Comparison of ENCODE assay signal across 18 mouse cellular contexts in the genomic region with DNA sequence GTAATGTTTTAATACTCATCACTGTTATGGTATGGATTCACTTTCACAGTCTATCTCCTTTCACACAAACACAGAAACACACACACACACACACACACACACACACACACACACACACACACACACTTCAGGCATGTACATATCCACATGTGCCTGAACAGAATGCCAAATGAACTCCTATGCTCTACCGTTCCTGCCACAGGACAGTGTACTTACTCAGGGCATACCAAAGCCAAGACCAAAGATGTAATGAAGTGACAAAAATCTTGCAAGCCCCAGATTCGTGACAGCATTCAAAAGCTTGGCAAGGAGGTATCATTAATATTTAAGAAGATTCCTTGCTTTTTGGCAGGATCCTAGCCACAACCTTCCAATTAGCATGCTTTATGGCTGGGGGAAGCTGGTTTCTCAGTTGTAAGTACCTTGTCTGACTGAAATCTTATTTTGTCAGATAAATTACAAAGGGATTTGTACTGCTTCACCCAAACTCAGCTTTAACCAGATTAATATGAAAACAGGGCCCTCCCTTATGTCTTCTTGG.
A peak's percentile ranks its signal among the peaks of the same experiment; 100 is the strongest.
DNase-seq lines count a peak whose midpoint lies in the region; ATAC-seq and TF ChIP-seq lines count a peak whose summit lies in the region.
"Had no signal": no experiment of that assay in that cellular context is flagged by ENCODE, and none has a peak within 500 bp of the region (broad histone marks: within the 10 kb centered on the region; RNA-seq: fewer than 3 reads in every experiment).

No protein-coding gene starts in this region.

- H3K9ac ChIP-seq in forebrain, embryonic 14.5 days (ENCODE audit: low read length), result no peak overlapping the region
- H3K9ac ChIP-seq in forebrain, embryonic 11.5 days (ENCODE audit: low read length), result no peak overlapping the region
- no peak overlapping the region for H3K9ac ChIP-seq in lung, embryonic 16.5 days (ENCODE audit: low read length)
- no peak overlapping the region for H3K9ac ChIP-seq in midbrain, embryonic 15.5 days
- H3K9ac ChIP-seq in midbrain, embryonic 11.5 days (ENCODE audit: low read length), result no peak overlapping the region
- H3K9ac ChIP-seq in forebrain, postnatal 0 days, result no peak overlapping the region
- H3K9ac ChIP-seq: embryonic facial prominence, embryonic 13.5 days; heart, embryonic 12.5 days; hindbrain, embryonic 14.5 days had no signal

- H3K27me3 ChIP-seq in forebrain, embryonic 14.5 days (replicated peaks; ENCODE audit: control insufficient read depth, insufficient read depth, low read length), result no peaks in the 10 kb centered on the region
- H3K27me3 ChIP-seq in forebrain, embryonic 11.5 days (ENCODE audit: control insufficient read depth, insufficient read depth, low read length), result no peaks in the 10 kb centered on the region
- peaks cover 5% of the 10 kb centered on the region; the same call in 1 of the 2 replicates for H3K27me3 ChIP-seq in lung, embryonic 16.5 days (ENCODE audit: control insufficient read depth, insufficient read depth, low read depth, low read length)
- H3K27me3 ChIP-seq in midbrain, embryonic 15.5 days (replicated peaks), result no peaks in the 10 kb centered on the region
- no peaks in the 10 kb centered on the region for H3K27me3 ChIP-seq in midbrain, embryonic 11.5 days (ENCODE audit: control insufficient read depth, insufficient read depth, low read length)
- no peaks in the 10 kb centered on the region for H3K27me3 ChIP-seq in forebrain, postnatal 0 days (ENCODE audit: insufficient read depth, low read length)
- H3K27me3 ChIP-seq: embryonic facial prominence, embryonic 13.5 days; heart, embryonic 12.5 days had no signal

- no peak for ATAC-seq in forebrain, embryonic 14.5 days
- ATAC-seq in forebrain, embryonic 11.5 days (replicated peaks; ENCODE audit: low FRiP score), result no peak
- ATAC-seq in lung, embryonic 16.5 days (ENCODE audit: low read depth), result peak; percentile 52
- 0 out of 2 replicates have a peak, but pooled peaks have one; percentile 48 for ATAC-seq in midbrain, embryonic 15.5 days (replicated peaks)
- ATAC-seq in midbrain, embryonic 11.5 days (ENCODE audit: low FRiP score), result no peak
- 0 out of 2 replicates have a peak, but pooled peaks have one; percentile 25 for ATAC-seq in forebrain, postnatal 0 days

- no peaks in the 10 kb centered on the region for H3K4me1 ChIP-seq in forebrain, embryonic 14.5 days (ENCODE audit: control insufficient read depth, insufficient read depth, low read length)
- no peaks in the 10 kb centered on the region for H3K4me1 ChIP-seq in forebrain, embryonic 11.5 days (replicated peaks; ENCODE audit: control insufficient read depth, insufficient read depth, low read length)
- H3K4me1 ChIP-seq in lung, embryonic 16.5 days (replicated peaks; ENCODE audit: control insufficient read depth, insufficient read depth, low read length), result 0 out of 2 replicates have a peak, but pooled peaks cover 3% of the 10 kb centered on the region
- H3K4me1 ChIP-seq in midbrain, embryonic 15.5 days, result no peaks in the 10 kb centered on the region
- no peaks in the 10 kb centered on the region for H3K4me1 ChIP-seq in midbrain, embryonic 11.5 days (ENCODE audit: control insufficient read depth, insufficient read depth, low read length)
- H3K4me1 ChIP-seq in forebrain, postnatal 0 days (ENCODE audit: insufficient read depth), result no peaks in the 10 kb centered on the region
- H3K4me1 ChIP-seq: embryonic facial prominence, embryonic 13.5 days had no signal

- no peak overlapping the region for H3K4me2 ChIP-seq in forebrain, embryonic 14.5 days (ENCODE audit: low read length)
- no peak overlapping the region for H3K4me2 ChIP-seq in forebrain, embryonic 11.5 days (ENCODE audit: low read depth, low read length, severe bottlenecking)
- no peak overlapping the region for H3K4me2 ChIP-seq in lung, embryonic 16.5 days (ENCODE audit: low read depth, low read length)
- no peak overlapping the region for H3K4me2 ChIP-seq in midbrain, embryonic 15.5 days
- H3K4me2 ChIP-seq in midbrain, embryonic 11.5 days, result no peak overlapping the region
- H3K4me2 ChIP-seq in forebrain, postnatal 0 days (ENCODE audit: low read depth), result no peak overlapping the region
- H3K4me2 ChIP-seq: embryonic facial prominence, embryonic 13.5 days; heart, embryonic 12.5 days; hindbrain, embryonic 14.5 days had no signal

- H3K27ac ChIP-seq in forebrain, embryonic 14.5 days (ENCODE audit: low read depth, low read length), result no peak overlapping the region
- no peak overlapping the region for H3K27ac ChIP-seq in forebrain, embryonic 11.5 days (ENCODE audit: low read depth, low read length)
- H3K27ac ChIP-seq in lung, embryonic 16.5 days (ENCODE audit: low read length), result no peak overlapping the region
- H3K27ac ChIP-seq in midbrain, embryonic 15.5 days, result no peak overlapping the region
- H3K27ac ChIP-seq in midbrain, embryonic 11.5 days (ENCODE audit: low read depth, low read length), result no peak overlapping the region
- H3K27ac ChIP-seq in forebrain, postnatal 0 days (ENCODE audit: low read depth, low read length), result no peak overlapping the region
- H3K27ac ChIP-seq: embryonic facial prominence, embryonic 13.5 days; gastrocnemius, adult 2 months; hindbrain, embryonic 10.5 days; hindbrain, embryonic 14.5 days had no signal

- TF ChIP-seq CTCF in forebrain, postnatal 0 days (IDR thresholded peaks at IDR 0.05; ENCODE audit: low read depth), result no peak

- no peaks in the 10 kb centered on the region for H3K9me3 ChIP-seq in forebrain, embryonic 14.5 days (replicated peaks; ENCODE audit: control insufficient read depth, low read length)
- no peaks in the 10 kb centered on the region for H3K9me3 ChIP-seq in forebrain, embryonic 11.5 days (ENCODE audit: control insufficient read depth, low read length)
- H3K9me3 ChIP-seq in lung, embryonic 16.5 days (ENCODE audit: control insufficient read depth, low read length), result no peaks in the 10 kb centered on the region
- no peaks in the 10 kb centered on the region for H3K9me3 ChIP-seq in midbrain, embryonic 15.5 days
- no peaks in the 10 kb centered on the region for H3K9me3 ChIP-seq in midbrain, embryonic 11.5 days (ENCODE audit: control insufficient read depth, low read length)
- no peaks in the 10 kb centered on the region for H3K9me3 ChIP-seq in forebrain, postnatal 0 days (ENCODE audit: low read length)
- H3K9me3 ChIP-seq: embryonic facial prominence, embryonic 13.5 days; heart, embryonic 12.5 days; hindbrain, embryonic 10.5 days had no signal

- peak; percentile 58 for DNase-seq in forebrain, embryonic 14.5 days (ENCODE audit: low spot score)
- no peak for DNase-seq in forebrain, embryonic 11.5 days (ENCODE audit: low spot score)
- no peak for DNase-seq in lung, postnatal 14 days
- DNase-seq in midbrain, embryonic 11.5 days (ENCODE audit: low spot score, missing footprints), result no peak
- DNase-seq in forebrain, postnatal 0 days, result peak; percentile 4
- DNase-seq in kidney, adult 8-10 months, result no peak
- DNase-seq: adrenal gland, postnatal 10 days; cerebellum, adult 18-20 months; cerebellum, adult 9-11 months; cerebellum, postnatal 36 days; gastrocnemius, adult 2 months; gastrocnemius, postnatal 25 days had no signal

- 46% methylated on average over 2 of the region's 2 CpGs for WGBS in forebrain, embryonic 14.5 days
- 85% methylated on average over 2 of the region's 2 CpGs for WGBS in forebrain, embryonic 11.5 days
- 26% methylated on average over 2 of the region's 2 CpGs for WGBS in lung, embryonic 16.5 days
- 64% methylated on average over 2 of the region's 2 CpGs for WGBS in midbrain, embryonic 15.5 days
- 83% methylated on average over 2 of the region's 2 CpGs for WGBS in midbrain, embryonic 11.5 days
- 27% methylated on average over 2 of the region's 2 CpGs for WGBS in forebrain, postnatal 0 days

- no peaks in the 10 kb centered on the region for H3K36me3 ChIP-seq in forebrain, embryonic 14.5 days (ENCODE audit: control insufficient read depth, insufficient read depth, low read length)
- H3K36me3 ChIP-seq in forebrain, embryonic 11.5 days (ENCODE audit: control insufficient read depth, insufficient read depth, low read length), result no peaks in the 10 kb centered on the region
- H3K36me3 ChIP-seq in lung, embryonic 16.5 days (ENCODE audit: control insufficient read depth, insufficient read depth, low read length), result no peaks in the 10 kb centered on the region
- H3K36me3 ChIP-seq in midbrain, embryonic 15.5 days (replicated peaks), result no peaks in the 10 kb centered on the region
- no peaks in the 10 kb centered on the region for H3K36me3 ChIP-seq in midbrain, embryonic 11.5 days (ENCODE audit: control insufficient read depth, insufficient read depth, low read length)
- no peaks in the 10 kb centered on the region for H3K36me3 ChIP-seq in forebrain, postnatal 0 days (ENCODE audit: insufficient read depth)
- H3K36me3 ChIP-seq: embryonic facial prominence, embryonic 13.5 days; heart, embryonic 12.5 days; hindbrain, embryonic 10.5 days had no signal

- H3K4me3 ChIP-seq in forebrain, embryonic 14.5 days (ENCODE audit: low read depth, low read length), result no peak overlapping the region
- no peak overlapping the region for H3K4me3 ChIP-seq in forebrain, embryonic 11.5 days (ENCODE audit: low read depth, low read length)
- H3K4me3 ChIP-seq in lung, embryonic 16.5 days (ENCODE audit: low read length), result no peak overlapping the region
- no peak overlapping the region for H3K4me3 ChIP-seq in midbrain, embryonic 15.5 days
- H3K4me3 ChIP-seq in midbrain, embryonic 11.5 days (ENCODE audit: low read depth, low read length), result no peak overlapping the region
- H3K4me3 ChIP-seq in forebrain, postnatal 0 days (ENCODE audit: low read depth, low read length), result no peak overlapping the region
- H3K4me3 ChIP-seq: embryonic facial prominence, embryonic 13.5 days; gastrocnemius, adult 2 months; heart, embryonic 12.5 days; hindbrain, embryonic 10.5 days had no signal

Comparison
In these comparisons a context has a peak if more than half of its experiments do, and no peak if none do; other contexts are left out.
1. ATAC-seq: peak in lung, embryonic 16.5 days (single experiment), midbrain, embryonic 15.5 days (single experiment) and forebrain, postnatal 0 days (single experiment); none in forebrain, embryonic 14.5 days (single experiment), forebrain, embryonic 11.5 days (single experiment) and midbrain, embryonic 11.5 days (single experiment).
2. DNase-seq: peak in forebrain, embryonic 14.5 days (single experiment) and forebrain, postnatal 0 days (single experiment); none in forebrain, embryonic 11.5 days (single experiment), lung, postnatal 14 days (single experiment), midbrain, embryonic 11.5 days (single experiment) and kidney, adult 8-10 months (0 of 2).